Mouse (Mus musculus): ENCODE data around the gene Alpi.
A peak's percentile ranks its signal among the peaks of the same experiment; 100 is the strongest.

Gene Alpi

DNA sequence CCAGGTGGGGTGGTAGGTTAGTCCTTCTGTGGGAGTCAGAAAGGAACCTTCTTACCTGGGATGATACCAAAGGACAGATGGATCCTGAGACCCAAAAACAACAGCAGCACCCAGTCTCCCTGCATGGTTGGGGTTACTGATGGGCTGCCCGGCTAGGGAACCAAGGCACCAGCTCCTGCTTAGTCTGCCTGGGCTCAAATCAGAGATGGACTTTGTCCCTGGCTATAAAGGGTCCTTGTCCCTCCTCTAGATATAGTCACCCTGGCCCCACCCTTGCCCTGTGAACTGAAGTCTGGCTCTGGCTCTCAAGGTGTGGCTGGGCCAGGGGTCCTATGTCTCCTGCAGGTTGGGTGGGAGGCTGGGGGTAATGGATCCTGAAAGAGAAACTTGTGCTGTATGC lies at the start of gene Alpi:
Gene Alpi (minus strand): TSS at position 196 of the 400 bp plus-strand sequence.
- no peak for DNase-seq (ENCODE audit: extremely low spot score, low spot score)

DNA sequence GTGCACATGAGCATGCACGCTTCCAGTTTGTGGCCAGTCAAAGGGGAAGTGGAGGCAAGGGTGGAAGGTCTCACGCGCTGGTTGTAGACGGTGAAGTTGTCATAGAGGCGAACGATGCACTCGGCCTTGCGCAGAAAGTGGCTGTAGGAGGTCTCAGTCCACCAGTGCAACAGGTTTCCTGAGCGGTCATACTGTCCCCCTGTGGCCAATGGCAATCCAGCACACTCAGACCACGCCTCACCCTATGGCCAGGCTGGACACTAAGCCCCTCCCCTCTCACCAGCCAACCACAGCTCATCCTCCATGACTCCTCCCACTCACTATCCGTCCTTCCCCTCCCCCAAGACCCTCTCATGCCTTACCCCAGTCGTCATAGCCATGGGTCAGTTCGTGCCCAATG lies 48.0 kb upstream of the Alpi start:
- no peak for DNase-seq (ENCODE audit: extremely low spot score, low spot score)

DNA sequence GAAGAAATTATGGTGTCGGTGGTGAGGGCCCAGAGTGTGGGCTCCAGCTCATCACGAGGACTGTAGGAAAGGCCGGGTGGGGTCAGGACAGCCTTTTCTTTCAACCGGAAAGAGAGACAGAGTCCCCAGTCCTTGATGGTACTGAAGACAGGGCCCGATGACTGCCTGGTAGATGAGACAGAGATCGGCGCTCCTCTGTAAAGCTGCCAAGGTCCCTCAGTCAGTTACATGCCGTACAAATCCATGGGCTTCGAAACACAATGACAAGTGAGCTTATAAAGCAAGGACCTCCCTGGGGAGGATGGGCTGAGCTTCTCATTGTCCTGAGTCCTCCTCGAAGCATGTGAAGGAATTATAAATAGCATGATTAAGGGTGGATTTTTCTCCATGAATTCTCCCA lies 41.7 kb upstream of the Alpi start:
- DNase-seq (ENCODE audit: extremely low spot score, low spot score): no peak

DNA sequence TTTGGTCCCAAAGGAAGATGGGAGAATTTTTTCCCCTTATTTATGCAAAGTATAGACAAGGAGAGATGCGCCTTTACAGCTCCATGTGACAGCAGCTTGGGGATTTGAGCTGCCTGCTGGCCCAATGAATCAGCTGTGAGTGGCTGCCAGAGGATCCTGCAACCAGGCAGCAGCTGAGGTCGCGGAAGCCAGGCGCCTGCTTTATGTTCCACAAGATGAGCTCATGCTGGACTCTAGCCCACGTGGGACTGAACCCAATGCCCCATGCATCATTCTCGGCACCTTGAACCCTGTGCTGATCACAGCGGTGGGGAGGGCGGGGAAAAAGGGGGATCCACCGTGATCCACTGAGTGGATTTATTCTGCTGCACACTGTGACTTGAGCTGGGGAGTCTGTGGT lies 41.0 kb upstream of the Alpi start:
- no peak for DNase-seq (ENCODE audit: extremely low spot score, low spot score)

DNA sequence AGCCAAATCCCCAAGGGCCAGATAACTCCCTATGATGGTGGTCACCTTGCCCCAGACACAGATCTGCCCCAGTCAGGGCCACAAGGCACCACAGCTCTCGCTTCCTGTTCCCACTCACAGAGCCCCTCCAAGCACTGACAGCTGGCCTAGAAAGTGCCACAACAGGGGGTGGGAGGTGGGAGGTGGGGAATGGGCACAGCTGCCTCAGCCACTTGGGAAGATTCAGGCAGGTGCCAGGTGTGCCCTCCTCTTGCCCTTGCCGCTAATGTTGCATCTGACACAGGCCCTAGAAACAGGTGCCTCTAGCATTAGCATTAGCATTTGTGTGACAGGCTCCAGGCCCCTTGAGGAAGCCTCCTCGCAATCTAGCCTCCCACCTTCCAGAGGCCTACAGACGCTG lies 40.1 kb upstream of the Alpi start:
- DNase-seq (ENCODE audit: extremely low spot score, low spot score): no peak

DNA sequence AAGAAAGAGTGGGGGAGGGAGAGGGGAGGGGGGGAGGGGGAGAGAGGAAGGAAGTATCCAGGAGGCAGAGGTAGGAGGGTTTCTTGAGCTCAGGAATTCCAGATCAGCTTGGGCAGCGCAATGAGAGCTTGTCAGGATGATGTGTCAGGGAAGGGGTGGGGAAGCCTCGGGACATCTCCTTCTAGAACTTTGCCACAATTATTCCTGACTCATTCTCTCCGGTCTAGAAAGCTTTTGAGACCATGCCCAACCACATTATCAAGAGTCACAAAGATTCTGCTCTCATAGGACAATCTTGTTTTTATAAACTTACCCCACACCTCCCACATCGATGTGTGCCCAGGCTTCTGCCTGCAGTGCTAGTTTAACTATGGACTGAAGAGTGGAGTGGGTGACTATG lies 30.4 kb upstream of the Alpi start:
- DNase-seq (ENCODE audit: extremely low spot score, low spot score): no peak

DNA sequence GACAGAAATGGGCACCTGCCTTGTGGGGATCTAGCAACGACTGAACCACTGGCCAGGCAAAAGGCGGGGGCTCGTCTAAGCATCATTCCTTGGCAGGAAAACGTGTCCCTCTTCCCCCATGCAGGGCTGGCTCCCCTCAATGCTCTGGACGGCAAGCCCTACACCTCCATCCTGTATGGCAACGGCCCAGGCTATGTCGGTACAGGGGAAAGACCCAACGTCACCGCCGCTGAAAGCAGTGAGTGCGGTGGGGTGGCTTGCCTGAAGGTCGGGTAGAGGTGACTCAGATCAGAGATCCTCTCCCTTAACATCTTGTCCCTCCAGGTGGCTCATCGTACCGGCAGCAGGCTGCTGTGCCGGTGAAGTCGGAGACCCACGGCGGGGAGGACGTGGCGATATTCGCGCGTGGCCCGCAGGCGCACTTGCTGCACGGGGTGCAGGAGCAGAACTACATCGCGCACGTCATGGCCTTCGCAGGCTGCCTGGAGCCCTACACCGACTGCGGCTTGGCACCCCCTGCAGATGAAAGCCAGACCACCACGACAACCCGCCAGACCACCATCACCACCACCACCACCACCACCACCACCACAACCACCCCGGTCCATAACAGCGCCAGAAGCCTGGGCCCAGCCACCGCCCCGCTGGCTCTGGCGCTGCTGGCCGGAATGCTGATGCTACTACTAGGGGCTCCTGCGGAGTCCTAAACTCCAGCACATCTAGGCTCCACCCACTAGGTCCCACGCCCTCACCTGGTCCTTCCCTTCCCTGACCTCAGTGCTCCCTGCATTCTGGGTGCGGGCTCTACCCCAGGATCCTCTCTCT lies 26.0 kb upstream of the Alpi start:
- no peak for DNase-seq (ENCODE audit: extremely low spot score, low spot score)

DNA sequence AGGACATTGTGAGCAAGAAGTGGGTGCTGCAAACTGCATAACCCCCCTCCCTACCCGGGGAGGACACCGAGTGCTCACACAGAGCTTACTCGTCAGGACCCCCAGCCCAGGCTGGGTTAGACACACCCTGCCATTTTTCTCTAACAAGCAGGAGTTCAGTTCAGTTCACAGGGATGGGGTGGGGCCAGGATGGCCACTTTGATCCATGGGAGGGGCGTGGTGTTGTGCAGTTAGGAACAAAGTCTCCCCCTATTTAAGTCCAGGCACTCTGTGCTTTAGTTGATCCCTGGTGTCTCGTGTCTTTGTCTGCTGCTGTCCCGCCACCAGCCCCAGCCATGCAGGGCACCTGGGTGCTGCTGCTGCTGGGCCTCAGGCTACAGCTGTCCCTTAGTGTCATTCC lies 23.3 kb upstream of the Alpi start, which contains the start of gene Akp3:
Gene Akp3 (plus strand): TSS at position 301 of the 400 bp plus-strand sequence.
- DNase-seq (ENCODE audit: extremely low spot score, low spot score): no peak

DNA sequence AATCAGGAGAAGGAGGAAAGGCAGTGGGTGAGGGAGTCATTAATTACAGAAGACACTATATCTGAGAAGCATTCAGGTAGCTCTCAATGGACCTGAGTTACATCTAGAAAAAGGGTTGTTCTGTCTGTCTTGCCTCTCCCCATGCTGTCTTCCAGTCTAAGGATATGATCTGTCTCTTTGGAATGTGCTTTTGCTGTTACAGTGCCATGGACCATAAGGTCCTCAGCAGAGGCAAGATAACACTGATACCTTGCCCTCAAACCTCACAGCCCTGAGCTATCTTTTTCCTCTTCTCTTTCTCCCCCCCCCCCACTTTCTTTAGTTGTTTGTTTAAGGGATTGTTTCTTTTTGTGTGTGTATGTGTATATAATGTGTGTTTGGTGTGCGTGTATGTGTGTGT lies 13.4 kb upstream of the Alpi start:
- no peak for DNase-seq (ENCODE audit: extremely low spot score, low spot score)

DNA sequence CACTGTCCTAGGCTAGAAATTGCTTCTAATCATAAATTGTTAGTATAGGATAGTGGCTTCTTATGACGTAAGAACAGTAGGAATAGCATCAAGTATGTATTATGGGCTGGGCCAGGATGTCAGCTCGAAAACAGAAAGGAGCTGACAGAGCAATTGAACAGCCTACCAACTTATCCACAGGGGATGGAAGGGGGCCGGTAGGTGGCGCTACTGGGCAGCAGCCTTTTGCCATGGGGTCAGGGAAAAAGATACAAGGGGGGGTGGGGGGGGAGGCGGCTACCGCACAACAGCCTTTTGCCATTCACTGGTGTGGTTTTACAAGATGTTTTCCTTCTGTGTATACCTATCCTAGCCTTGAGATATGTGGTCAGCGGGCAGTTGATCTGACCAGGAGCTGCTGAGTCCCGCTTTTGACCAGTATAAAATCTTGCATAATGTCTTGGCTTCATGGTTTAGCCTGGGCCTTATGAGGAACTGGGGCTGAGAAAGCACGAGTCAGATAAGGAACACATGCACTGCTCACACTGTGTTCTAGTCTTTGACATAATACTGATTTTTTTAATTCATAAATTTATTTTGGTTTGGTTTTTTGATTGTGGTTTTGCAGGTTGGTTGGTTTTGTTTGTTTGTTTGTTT lies 10.4 kb upstream of the Alpi start:
- DNase-seq (ENCODE audit: extremely low spot score, low spot score): peak; percentile 44

DNA sequence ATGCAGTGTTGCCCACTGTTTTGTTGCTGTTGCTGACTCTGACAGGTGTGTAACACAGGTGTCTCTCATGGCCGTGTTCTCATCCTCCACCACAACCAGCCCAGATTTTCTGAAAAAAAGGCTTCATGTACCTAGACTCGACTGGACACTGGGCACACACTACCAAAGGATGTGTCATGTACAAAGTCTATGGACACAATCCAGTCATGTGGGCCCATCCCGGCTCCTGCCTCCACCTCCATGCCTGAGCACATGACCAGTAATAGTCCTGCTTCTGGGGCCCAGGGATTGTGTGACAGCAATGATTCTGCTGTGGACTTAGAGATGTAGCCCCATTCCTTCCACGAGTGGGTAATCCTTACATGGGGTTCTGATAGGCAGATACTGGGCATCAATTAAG lies 7.2 kb upstream of the Alpi start:
- no peak for DNase-seq (ENCODE audit: extremely low spot score, low spot score)

DNA sequence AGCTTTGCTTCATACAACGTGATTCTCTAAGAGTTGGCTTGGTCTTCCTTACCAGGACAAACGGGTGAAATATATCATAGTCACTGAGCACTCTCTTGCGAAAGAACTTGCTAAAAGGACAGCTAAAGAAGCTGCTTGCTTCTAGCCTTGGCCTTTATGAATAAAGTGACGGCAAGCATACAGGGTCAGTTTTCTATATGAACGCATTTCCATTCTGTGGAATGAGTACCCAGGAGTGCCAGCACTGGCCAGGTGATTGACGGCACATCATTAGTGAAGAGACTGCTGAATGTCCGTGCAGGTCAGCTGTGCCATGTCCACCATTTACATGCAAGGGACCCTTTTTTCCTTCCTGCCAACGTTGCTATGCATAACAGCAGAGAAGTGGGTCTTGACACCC lies 5.1 kb upstream of the Alpi start:
- no peak for DNase-seq (ENCODE audit: extremely low spot score, low spot score)

DNA sequence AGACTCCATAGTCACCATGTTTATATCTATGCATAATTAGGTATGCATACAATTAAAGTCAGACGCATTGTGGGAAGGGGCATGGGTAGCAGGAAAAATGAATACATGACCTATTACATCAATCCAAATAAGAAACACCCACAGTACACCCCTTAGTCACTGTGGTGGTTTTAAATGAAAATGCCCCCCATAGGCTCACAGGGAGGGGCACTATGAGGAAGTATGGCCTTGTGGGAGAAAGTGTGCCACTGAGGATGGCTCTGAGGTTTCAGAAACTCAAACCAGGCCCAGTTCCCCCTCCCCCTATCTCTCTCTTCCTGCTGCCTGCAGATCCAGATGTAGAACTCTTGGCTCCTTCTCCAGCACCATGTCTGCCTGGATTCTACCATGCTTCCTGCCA lies 2.5 kb upstream of the Alpi start:
- no peak for DNase-seq (ENCODE audit: extremely low spot score, low spot score)

DNA sequence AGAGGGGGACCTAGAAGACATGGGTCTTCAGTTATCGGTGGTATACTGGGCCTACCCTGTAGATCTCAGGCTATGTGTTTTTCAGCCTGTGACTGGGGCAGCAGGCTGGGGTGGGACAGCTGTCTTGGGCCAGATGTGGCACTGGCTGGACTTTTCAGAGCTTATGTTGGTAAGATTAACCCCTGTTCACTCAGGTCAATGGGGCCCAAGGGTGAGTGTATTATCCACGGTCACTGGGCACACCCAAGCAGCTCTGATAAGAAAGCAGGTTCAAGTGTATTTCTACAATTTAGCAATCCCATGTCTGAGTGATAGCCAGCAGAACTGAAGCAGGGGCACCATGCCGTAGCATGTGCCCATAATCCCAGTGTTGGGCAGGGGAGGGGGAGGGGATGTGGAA lies 708 bp upstream of the Alpi start:
- no peak for DNase-seq (ENCODE audit: extremely low spot score, low spot score)

DNA sequence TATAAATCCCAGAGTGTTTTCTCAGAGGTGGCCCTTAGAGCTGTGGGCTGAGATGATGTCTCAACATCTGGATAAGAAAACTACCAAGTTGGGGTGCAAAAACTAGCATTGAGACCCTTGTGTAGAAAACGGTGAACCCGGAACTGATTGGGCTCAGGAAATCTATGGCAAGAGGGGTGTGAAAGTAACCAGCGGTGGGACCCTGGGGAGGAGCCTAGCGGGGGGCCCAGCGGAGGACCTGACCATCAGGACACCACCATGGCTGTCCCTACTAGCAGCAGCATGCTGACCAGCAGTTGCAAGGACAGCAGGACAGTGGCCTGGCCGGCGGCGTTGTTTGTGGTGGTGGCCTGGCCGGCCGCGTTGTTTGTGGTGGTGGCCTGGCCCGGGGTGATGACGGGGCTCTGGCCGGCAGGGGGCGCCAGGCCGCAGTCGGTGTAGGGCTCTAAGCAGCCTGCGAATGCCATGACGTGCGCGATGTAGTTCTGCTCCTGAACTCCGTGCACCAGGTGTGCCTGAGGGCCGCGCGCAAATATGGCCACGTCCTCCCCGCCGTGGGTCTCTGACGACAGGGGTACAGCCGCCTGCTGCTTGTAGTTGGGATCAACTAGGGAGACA lies 2.9 kb downstream of the Alpi start:
- peak; percentile 75 for DNase-seq (ENCODE audit: extremely low spot score, low spot score)

DNA sequence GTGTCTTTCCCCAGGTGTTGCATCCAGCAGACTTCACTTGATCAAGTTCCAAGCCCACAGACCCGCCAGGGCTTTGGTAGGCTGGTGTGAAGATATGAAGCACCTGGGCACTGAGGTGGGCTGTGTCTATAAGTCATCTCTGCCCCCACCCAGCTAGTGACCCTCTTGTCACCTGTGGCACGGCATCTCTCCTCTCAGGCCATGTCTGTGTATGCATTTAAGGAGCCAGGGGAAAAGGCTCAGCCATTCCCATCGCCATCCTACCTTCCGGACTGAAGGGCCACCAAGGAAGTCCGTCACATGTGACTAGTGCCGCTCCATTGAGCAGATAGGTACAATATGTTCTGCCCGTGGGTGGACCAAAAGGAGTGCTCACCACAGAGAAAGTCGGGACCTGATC lies 5.8 kb downstream of the Alpi start:
- DNase-seq (ENCODE audit: extremely low spot score, low spot score): no peak

DNA sequence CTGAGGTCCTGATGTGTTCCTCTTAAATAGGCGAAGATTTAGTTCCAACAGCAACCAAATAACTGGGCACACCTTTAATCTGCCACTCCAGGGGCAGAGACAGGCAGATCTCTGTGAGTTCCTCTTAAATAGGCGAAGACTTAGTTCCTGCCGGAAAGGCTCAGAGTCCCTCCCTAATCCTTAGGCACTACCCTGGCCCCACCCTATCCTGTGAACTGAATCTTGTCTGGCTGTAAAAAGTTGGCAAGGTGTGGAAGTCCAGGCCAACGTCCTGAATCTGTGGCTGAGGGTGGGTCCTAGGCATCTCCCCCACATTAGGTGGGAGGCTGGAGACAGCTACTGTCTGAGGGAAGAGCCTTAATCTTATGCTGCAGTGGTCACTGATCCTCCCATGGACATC lies 11.6 kb downstream of the Alpi start, which contains the start of gene Alppl2:
Gene Alppl2 (minus strand): TSS at position 101 of the 400 bp plus-strand sequence.
- DNase-seq (ENCODE audit: extremely low spot score, low spot score): no peak

DNA sequence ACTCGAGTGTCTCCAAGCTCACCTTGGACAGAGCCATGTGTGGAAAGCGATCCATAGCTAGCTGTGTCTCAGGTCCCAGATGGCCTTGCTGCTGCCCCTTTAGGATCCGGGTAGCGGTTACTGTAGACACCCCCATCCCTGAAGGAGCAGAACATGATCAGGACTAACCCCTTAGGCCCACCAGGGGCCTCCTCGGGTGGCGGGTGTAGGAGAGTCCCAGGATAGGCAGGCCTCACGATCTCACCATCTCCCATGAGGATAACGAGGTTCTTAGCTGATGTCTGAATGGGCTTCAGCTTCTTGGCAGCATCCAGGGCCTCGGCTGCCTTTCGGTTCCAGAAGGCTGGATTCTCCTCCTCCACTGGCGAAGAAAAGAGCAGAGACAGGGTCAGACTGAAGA lies 12.2 kb downstream of the Alpi start:
- DNase-seq (ENCODE audit: extremely low spot score, low spot score): no peak

DNA sequence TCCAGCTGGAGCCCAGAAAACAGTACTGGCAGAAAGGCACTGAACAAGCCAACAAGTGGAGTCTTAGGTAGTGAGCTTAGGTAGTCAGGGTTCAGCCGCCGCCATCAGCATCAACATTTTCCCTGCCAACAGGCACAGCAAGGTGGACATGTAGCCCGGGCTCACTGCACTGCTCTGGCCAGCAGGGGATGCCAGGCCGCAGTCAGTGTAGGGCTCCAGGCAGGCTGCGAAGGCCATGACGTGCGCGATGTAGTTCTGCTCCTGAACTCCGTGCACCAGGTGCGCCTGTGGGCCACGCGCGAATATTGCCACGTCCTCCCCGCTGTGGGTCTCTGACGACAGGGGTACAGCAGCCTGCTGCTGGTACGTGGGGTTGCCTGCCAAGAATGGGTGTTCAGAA lies 14.4 kb downstream of the Alpi start:
- no peak for DNase-seq (ENCODE audit: extremely low spot score, low spot score)

DNA sequence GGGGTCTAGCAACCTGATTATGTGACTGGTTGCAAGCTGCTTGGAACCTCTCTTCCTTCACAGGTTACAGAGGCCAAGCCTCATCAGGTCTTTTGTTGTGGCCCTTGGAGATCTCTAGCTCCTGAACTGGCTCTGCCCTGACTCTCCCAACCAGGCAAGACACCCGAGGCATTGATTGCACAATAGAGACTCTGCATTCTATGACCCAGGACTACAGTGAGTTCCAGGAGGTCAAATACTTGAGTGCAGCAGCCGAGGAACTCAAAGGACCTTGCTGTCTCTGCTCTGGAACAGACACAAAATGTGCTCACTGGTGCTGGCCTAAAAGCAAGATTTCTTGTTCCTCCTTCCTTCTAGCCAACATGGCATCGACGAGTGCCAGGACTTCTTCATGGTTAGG lies 15.2 kb downstream of the Alpi start:
- no peak for DNase-seq (ENCODE audit: extremely low spot score, low spot score)

DNA sequence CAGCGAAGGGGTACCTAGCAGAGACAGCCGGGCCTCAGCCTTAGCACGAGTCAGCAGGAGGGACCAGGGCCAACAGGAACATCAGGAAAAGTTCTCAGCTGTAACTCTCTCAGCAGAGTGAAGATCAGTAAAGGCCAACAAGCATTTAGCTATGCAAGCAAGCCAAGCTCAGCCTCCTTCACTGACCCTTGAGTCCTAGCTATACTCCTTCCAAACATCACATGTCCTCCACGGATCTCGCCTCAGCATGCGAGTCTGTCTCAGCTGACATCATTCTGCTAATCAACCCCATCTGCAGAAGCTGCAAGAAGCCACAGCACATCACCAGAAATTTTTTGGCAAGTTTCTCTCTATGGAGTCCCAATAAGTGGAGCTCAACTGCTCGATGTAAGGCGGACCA lies 27.6 kb downstream of the Alpi start:
- DNase-seq (ENCODE audit: extremely low spot score, low spot score): no peak

DNA sequence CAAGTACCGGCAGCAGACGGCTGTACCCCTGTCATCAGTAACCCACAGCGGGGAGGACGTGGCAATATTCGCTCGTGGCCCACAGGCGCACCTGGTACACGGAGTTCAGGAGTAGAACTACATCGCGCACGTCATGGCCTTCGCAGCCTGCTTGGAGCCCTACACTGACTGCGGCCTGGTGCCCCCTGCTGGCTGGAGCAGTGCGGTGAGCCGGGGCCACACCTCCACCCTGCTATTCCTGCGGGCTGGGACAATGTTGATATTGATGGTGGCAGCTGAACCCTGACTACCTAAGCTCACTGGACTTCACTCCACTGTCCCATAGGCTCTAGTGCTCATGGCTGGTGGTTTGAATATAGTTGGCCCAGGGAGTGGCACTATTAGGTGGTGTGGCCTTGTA lies 30.7 kb downstream of the Alpi start:
- DNase-seq (ENCODE audit: extremely low spot score, low spot score): peak; percentile 26

DNA sequence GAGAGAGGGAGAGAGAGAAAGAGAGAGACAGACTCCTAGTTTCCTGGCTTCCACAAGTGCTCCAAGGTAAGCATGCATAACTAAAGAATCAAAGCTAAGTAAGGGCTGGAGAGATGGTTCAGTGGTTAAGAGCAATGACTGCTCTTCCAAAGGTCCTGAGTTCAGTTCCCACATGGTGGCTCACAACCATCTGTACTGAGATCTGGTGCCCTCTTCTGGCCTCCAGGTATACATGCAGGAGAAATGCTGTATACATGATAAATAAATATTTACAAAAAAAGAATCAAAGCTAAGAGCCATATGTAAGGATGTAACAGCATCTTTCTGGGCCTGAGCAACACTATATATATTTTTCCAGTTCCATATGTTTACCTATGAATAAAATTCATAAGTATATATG lies 40.5 kb downstream of the Alpi start:
- DNase-seq (ENCODE audit: extremely low spot score, low spot score): no peak
